Mouse (Mus musculus): ENCODE results near the gene Akr7a5.

Akr7a5 gene

DNA sequence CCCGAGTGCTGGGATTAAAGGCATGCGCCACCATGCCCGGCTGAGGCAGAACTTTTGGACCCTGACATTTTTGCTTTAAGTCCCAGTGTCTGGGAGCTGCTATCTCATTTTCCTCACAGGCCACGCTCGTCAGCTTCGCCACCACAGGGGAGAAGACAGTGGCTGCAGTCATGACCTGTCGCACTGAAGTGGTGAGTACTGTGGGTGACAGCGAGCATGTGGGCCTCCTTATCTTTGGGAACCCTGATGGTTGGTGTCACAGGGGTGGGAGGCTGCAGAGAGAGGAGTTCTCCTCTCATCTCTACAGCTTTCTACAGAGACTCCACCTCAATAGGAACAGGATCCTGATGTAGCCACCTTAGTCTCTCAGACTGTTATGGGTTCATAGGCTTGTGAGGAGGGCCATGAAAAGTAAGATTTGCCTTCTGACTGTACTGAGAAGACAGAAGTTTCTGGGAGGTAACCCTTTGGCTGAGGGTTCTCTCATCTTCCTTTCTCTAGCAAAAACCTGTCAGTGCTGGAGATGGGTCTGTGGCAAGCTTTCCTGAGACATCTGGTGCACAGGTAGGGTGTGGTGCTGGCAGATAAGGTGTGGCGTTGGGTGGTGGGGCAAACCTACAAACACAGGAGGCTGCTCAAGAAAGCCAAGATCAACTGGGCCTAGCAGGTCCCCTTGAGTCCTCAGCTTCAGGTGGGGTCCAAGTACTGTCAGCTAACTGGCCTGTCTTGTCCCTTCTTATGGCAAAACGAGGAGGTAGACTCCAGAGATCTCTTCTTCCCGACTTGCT lies 50.4 kb downstream of the Akr7a5 start:
- no peak for DNase-seq

DNA sequence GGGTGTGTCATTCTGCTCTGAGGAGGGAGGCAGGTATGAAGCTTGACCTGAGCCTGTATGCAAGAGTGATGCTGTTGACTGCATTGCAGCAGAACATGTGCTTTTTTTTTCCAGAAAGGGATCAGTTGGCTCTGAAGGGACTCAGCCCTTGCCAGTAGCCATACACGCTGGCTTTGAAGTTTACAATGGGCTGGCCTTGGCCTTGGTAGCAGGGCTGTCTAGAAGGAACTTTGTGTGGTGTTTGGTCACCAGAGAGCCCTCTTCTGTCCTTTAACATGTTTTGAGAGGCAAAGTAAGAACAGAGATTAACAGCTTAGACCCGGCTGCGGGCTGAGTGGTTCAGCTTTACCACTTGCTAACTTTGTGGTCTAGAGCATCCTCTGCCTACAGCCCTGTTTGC lies 56.8 kb downstream of the Akr7a5 start:
- no peak for DNase-seq

All from embryo, embryonic 11 days (tissue).